Mouse (Mus musculus) B cell, adult 2 months (primary cell): ENCODE results near the gene 2210011C24Rik.
A peak's percentile ranks its signal among the peaks of the same experiment; 100 is the strongest.
"Not testable (repeated sequence)": the region's sequence is repeated elsewhere in the genome, so short reads cannot be mapped to it uniquely, and the experiment has no call there.

Experiments
- DNase-seq, 2 experiments: peaks; one replicate each; pipeline ENCODE4 v3.0.0; 2022

Gene 2210011C24Rik

DNA sequence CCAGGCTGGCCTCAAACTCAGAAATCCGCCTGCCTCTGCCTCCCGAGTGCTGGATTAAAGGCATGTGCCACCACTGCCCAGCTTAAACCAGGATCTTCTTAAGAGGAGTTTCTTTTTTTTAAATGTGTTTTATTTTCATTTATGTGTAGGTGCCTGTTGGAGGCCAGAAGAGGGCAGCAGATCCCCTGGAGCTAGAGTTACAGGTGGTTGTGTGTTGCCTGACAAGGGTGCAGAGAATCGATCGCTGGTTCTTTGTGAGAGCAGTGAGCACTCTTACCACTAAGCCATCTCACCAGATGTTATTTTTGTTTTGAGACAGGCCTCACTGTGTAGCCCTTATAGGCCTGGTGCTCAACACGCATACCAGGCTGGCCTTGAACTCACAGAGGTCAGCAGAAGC, 3.9 kb upstream of the 2210011C24Rik start:
- no peak for DNase-seq

DNA sequence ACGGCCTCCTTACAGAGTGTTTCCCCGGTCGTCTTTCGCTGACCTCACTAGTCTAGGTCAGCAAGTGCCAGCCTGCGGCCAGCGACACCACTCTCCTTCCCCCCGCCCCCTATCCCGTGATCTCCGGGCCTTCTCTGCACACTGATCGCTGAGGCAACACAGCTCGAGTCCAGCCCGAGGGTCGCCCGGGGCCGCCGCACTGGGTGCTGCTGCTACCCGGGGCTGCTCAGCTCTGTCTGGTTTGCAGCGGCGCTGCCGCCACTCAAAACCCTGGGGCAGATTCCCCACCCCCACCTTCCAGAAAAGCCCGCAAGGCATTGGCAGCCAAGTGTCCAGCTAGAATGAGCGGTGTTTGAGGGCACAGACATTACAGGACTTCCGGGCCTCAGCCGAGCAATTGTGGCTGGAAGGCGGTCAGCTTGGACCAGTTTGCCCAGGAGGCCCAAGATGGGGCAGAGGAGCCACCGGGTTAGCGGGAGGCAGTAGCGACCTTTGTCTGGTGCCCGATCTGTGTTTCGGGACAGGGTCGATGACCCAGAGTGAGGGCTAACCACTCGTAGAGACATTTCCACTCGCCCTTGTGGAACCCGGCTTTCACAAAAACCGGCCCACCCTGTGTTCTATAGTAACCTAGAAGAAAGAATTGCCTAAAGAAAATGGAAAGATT, 661 bp upstream of the 2210011C24Rik start:
- no peak for DNase-seq

GRCm38 (mm10) chr8:84010625-84011611, 1.1 kb downstream of the 2210011C24Rik start:
- DNase-seq, result peak; percentile 73 to 80

GRCm38 (mm10) chr8:84009876-84010275, 2.1 kb downstream of the 2210011C24Rik start:
- DNase-seq, result peak; percentile 89

GRCm38 (mm10) chr8:84008362-84008761, 3.6 kb downstream of the 2210011C24Rik start:
- DNase-seq, result no peak

- not testable (repeated sequence) for DNase-seq
These were observed 6.5 kb downstream of the 2210011C24Rik start for GRCm38 (mm10) chr8:84005502-84005901.

GRCm38 (mm10) chr8:84004533-84005201, 7.3 kb downstream of the 2210011C24Rik start:
- DNase-seq, result peak; percentile 98

- no peak for DNase-seq
These were observed 8.2 kb downstream of the 2210011C24Rik start for GRCm38 (mm10) chr8:84003612-84004246.

DNA sequence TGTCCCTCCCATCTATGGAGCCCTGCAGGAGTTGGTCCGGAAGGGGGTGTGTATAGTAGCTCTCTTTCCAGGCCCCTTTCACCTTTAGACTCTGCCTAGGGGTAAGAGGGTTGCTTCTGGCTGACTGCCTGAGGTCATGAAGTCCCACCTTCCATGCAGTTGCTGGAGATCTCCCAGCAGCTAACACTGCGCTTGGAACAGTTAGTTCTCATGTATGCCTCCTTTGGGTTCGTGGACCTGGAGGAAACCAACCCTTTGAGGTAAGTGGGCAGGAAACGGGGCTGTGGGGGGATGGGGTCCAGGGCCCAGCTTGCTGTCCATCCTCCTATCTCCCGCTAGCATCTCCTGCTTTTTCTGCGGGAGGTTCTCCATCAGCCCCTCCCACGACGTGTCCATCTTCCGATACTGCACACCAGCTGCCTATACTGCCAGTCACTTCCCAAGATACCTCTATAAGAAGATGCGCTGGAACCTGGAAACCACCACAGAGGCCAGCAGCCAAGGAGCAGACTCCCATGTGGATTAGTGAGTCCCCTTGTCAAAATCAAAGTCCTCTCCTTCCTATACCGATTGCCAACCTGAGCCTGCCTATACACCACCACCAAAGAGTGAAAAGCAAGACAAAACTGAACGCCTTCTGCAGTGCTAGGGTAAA, 8.9 kb downstream of the 2210011C24Rik start:
- DNase-seq, result no peak

DNA sequence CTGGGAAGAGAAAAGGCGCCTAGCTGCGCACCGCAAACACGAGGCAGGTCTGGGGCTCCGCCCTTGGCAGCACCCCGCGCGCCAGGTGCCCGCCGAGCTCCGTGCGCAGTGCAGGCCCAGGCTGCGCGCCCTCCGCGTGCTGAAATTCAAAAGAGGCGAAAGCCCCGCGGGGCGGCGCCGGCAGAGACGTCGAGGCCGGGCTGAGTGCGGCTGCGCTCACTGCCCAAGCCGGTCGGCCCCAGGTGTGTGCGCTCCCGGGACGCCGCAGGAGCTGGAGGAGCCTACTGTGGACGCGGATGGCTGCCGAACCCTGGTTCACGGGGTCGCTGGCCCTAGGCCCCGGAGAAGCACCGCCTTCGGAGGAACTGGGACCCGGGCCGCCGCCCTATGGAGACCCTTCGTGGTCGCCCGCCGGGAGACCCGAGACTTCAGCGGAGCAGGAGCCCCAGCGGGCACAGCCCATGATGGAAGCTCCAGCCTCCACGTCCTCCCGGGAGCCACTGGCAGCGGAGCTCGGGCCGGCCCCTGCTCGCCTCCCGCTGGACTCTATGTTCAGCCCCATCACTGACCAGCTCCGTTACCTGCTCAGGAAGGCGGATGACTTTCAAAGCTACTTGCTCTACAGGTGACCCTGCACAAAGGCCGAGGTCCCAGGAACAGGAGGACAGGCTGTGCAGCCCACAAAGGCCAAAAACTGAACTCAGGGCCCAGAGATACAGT, 10.5 kb downstream of the 2210011C24Rik start, which contains the start of gene 1700067K01Rik:
TSS of gene 1700067K01Rik (plus strand) at position 222 of the 720 bp plus-strand sequence.
- no peak for DNase-seq

- no peak for DNase-seq
These were observed 12.1 kb downstream of the 2210011C24Rik start for GRCm38 (mm10) chr8:83999825-84000224.

DNA sequence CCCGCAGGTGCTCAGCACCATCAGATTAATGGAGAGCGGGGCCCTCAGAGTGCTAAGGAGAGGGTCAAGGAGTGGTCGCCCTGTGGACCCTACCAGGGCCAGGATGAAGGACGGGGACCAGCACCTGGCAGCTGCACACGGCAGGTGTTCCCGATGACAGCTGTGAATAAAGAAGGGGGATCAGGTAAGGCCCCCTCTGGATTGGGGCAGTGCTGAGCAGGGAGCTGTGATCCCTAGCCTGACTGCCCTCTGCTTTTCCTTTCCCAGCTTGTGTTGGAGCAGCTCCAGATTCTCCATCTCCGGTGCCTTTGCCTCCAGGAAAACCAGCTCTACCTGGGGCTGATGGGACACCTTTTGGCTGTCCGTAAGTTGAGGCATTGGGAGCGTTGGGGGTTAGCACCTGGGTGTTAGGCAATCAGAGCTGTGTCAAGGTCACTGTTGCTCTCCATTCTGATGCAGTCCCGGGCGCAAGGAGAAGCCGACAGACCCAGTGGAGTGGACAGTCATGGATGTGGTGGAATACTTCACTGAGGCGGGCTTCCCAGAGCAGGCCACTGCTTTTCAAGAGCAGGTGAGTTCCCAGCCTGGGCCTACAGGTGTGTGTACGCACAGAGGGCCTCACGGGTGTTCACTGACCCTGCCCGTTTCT, 12.8 kb downstream of the 2210011C24Rik start:
- DNase-seq, result no peak

DNA sequence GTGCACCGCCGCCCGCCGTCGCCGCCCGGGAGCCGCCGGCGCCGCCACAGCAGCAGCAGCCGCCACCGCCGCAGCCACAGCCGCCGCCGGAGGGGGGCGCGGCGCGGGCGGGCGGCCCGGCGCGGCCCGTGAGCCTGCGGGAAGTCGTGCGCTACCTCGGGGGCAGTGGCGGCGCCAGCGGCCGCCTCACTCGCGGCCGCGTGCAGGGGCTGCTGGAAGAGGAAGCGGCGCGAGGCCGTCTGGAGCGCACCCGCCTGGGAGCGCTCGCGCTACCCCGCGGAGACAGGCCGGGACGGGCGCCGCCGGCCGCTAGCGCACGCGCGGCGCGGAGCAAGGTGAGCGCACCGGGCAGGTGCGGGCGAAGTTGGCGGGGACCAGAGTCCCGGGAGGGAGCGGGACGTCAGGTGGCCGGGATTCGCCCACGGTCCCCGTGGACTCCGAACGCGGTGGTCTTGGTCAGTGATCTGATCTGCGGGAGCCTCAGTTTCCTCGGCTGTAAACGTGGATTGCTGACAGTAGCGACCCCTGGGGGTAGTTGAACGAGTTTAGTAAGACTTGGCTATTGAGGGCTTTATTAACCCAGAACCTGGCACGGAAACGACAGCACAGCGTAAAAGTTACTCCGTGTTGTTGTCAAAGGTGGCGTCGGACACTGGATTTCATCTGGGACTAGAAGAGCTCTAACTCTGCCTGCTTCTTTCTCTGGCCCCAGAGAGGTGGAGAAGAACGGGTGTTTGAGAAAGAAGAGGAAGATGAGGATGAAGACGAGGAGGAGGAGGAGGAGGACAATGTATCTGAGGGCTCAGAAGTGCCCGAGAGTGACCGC, 13.5 kb downstream of the 2210011C24Rik start:
- DNase-seq, result peak; percentile 76 to 79

- peak; percentile 56 to 59 for DNase-seq
These were observed 14.3 kb downstream of the 2210011C24Rik start, which contains the start of gene Samd1 for GRCm38 (mm10) chr8:83997511-83998141. Samd1 (plus strand) TSS chr8:83997672.

GRCm38 (mm10) chr8:83996567-83997505, 15.1 kb downstream of the 2210011C24Rik start:
- peak; percentile 70 to 72 for DNase-seq

GRCm38 (mm10) chr8:83995973-83996372, 16.0 kb downstream of the 2210011C24Rik start:
- no peak for DNase-seq

DNA sequence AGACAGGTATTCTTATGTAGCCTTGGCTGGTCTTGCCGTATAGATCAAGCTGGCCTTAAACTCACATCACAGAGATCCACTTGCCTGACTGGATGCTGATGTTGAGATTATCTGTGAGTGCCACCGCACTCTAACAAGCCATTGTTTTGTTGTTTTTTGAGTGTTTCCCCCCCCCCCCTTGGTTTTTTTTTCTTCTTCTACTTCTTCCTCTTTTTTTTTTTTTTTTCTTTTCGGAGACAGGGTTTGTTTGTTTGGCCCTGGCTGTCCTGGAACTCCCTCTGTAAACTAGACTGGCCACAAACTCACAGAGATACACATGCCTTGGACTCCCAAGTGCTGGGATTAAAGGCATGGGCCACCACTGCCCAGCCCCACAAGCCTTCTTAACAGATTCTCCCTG, 17.9 kb downstream of the 2210011C24Rik start:
- DNase-seq, result no peak

DNA sequence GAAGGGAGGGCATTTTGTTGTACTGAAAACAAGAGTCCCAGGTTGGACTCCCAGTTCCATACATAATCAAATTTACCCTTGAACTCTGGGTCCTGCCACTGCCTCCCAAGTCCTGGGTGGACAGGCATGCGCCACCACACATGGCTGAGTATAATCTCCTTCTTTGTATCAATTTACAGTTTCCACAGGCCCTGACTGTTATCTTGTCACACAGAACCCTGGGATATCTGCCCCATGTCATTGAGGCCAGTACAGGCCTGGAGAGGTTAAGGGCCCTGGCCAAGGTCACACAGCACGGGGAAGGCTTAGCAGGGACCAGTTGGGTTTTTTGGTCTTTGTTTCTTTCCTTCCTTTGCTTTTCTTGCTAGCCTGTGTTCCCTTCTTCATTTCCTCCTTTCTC, 19.5 kb downstream of the 2210011C24Rik start:
- DNase-seq, result no peak
